In genomic region chr5:107858963-107859362, GRCm38 (mm10) we compare ENCODE assay signal across 14 mouse cellular contexts. TPM values are rescaled to one million over a fixed set of nuclear protein-coding genes. Genes with fewer than 3 reads are reported as not detected.
DNase-seq lines count a peak whose midpoint lies in the region; ATAC-seq and TF ChIP-seq lines count a peak whose summit lies in the region.
"Had no signal": no experiment of that assay in that cellular context is flagged by ENCODE, and none has a peak within 500 bp of the region (broad histone marks: within the 10 kb centered on the region; RNA-seq: fewer than 3 reads in every experiment).

No protein-coding gene starts in this region.

- H3K4me1 ChIP-seq in liver, embryonic 14.5 days (replicated peaks; ENCODE audit: control insufficient read depth in 2 of 2, insufficient read depth in 2 of 2, low read length in 1 of 2), result peaks cover 4 to 13% of the 10 kb centered on the region in 2 experiments
- peaks cover 47% of the 10 kb centered on the region for H3K4me1 ChIP-seq in liver, embryonic 12.5 days
- H3K4me1 ChIP-seq in neural tube, embryonic 15.5 days, result peaks cover 4% of the 10 kb centered on the region; the same call in 1 of the 2 replicates

- H3K36me3 ChIP-seq in liver, embryonic 14.5 days (replicated peaks; ENCODE audit: control insufficient read depth, insufficient read depth, low read depth), result peaks cover 2% of the 10 kb centered on the region
- H3K36me3 ChIP-seq in liver, embryonic 12.5 days, result peaks cover 20% of the 10 kb centered on the region
- no peaks in the 10 kb centered on the region for H3K36me3 ChIP-seq in neural tube, embryonic 15.5 days
- H3K36me3 ChIP-seq: hindbrain, embryonic 12.5 days had no signal

- no peak for TF ChIP-seq EP300 in liver, embryonic 14.5 days (IDR thresholded peaks at IDR 0.05; ENCODE audit: low read depth)

- H3K9me3 ChIP-seq in liver, embryonic 14.5 days (ENCODE audit: control insufficient read depth, low read length), result no peaks in the 10 kb centered on the region
- H3K9me3 ChIP-seq in liver, embryonic 12.5 days (replicated peaks), result no peaks in the 10 kb centered on the region
- no peaks in the 10 kb centered on the region for H3K9me3 ChIP-seq in neural tube, embryonic 15.5 days (replicated peaks)
- H3K9me3 ChIP-seq: hindbrain, embryonic 12.5 days; liver, embryonic 15.5 days had no signal

- no peak overlapping the region for H3K9ac ChIP-seq in liver, embryonic 14.5 days (replicated peaks)
- H3K9ac ChIP-seq in liver, embryonic 12.5 days, result no peak overlapping the region
- no peak overlapping the region for H3K9ac ChIP-seq in neural tube, embryonic 15.5 days (replicated peaks)
- H3K9ac ChIP-seq: hindbrain, embryonic 12.5 days; liver, embryonic 15.5 days had no signal

- H3K27ac ChIP-seq in liver, embryonic 14.5 days, result no peak overlapping the region
- no peak overlapping the region for H3K27ac ChIP-seq in liver, embryonic 12.5 days
- H3K27ac ChIP-seq in neural tube, embryonic 15.5 days (replicated peaks), result no peak overlapping the region
- H3K27ac ChIP-seq: hindbrain, embryonic 12.5 days; liver, embryonic 15.5 days had no signal

- WGBS in liver, embryonic 14.5 days (ENCODE audit: insufficient replicate concordance), result 43% methylated on average over 2 of the region's 2 CpGs
- WGBS in liver, embryonic 12.5 days (ENCODE audit: insufficient replicate concordance), result 45% methylated on average over 2 of the region's 2 CpGs
- 60% methylated on average over 2 of the region's 2 CpGs for WGBS in neural tube, embryonic 15.5 days

- no peak for DNase-seq in liver, embryonic 14.5 days (ENCODE audit: low read depth in 3 of 3, low spot score in 3 of 3)
- DNase-seq in CD4-positive, CD25-positive, alpha-beta regulatory T cell, adult 2 months (ENCODE audit: low read depth, low spot score), result peak; percentile 71
- DNase-seq in T-cell, adult 2 months (ENCODE audit: low spot score), result peak; percentile 13
- DNase-seq in naive thymus-derived CD4-positive, alpha-beta T cell, adult 2 months (ENCODE audit: low read depth), result peak; percentile 62
- DNase-seq in Muller cell, postnatal 12 days (ENCODE audit: inconsistent ontology term), result no peak
- DNase-seq: cerebellum, postnatal 14 days; gastrocnemius, postnatal 25 days; right cerebral cortex, postnatal 25 days had no signal

- no peak overlapping the region for H3K4me3 ChIP-seq in liver, embryonic 14.5 days (ENCODE audit: insufficient read depth in 1 of 2, low read depth in 2 of 2, low read length in 2 of 2)
- no peak overlapping the region for H3K4me3 ChIP-seq in liver, embryonic 12.5 days
- H3K4me3 ChIP-seq in neural tube, embryonic 15.5 days (replicated peaks), result no peak overlapping the region
- H3K4me3 ChIP-seq: erythroblast, embryonic 14.5 days; hindbrain, embryonic 12.5 days; liver, embryonic 15.5 days had no signal

- no peak overlapping the region for H3K4me2 ChIP-seq in liver, embryonic 14.5 days (ENCODE audit: low read depth)
- H3K4me2 ChIP-seq in liver, embryonic 12.5 days, result no peak overlapping the region
- H3K4me2 ChIP-seq in neural tube, embryonic 15.5 days, result no peak overlapping the region
- H3K4me2 ChIP-seq: hindbrain, embryonic 12.5 days; liver, embryonic 15.5 days had no signal

- TF ChIP-seq CTCF in liver, embryonic 14.5 days (IDR thresholded peaks at IDR 0.05; ENCODE audit: low read depth), result peak; percentile 65

- ATAC-seq in liver, embryonic 14.5 days (ENCODE audit: insufficient read depth), result no peak
- ATAC-seq in liver, embryonic 12.5 days, result no peak
- no peak for ATAC-seq in neural tube, embryonic 15.5 days (ENCODE audit: low FRiP score)

- no peaks in the 10 kb centered on the region for H3K27me3 ChIP-seq in liver, embryonic 14.5 days (ENCODE audit: control insufficient read depth, insufficient read depth, low read length)
- H3K27me3 ChIP-seq in liver, embryonic 12.5 days (replicated peaks), result no peaks in the 10 kb centered on the region
- H3K27me3 ChIP-seq in neural tube, embryonic 15.5 days (replicated peaks), result no peaks in the 10 kb centered on the region
- H3K27me3 ChIP-seq: hindbrain, embryonic 12.5 days; liver, embryonic 15.5 days had no signal

RNA-seq across cellular contexts. Expression of gene Evi5, which starts 15.9 kb away (rescaled TPM):
- polyA plus RNA-seq in liver, embryonic 14.5 days (2012; rRNA removed), result 18.1 and 22.7 TPM in 2 replicates
- 41.4 and 42.9 TPM in 2 replicates for polyA plus RNA-seq in liver, embryonic 14.5 days (2014; fragmentation: Nextera tagmentation; extraction: Ambion mirVana)
- polyA plus RNA-seq in liver, embryonic 12.5 days (2016; fragmentation: Nextera tagmentation; extraction: Ambion mirVana), result 56.5 and 58.5 TPM in 2 replicates
- polyA plus RNA-seq in neural tube, embryonic 15.5 days (2015; fragmentation: Nextera tagmentation; extraction: Ambion mirVana), result 56.0 and 59.5 TPM in 2 replicates

RNA-seq across cellular contexts. Expression of gene Ube2d2b, which starts 29.1 kb away (rescaled TPM):
- polyA plus RNA-seq in liver, embryonic 14.5 days (2012; rRNA removed), result not detected in 2 replicates
- 0.05 and 0.14 TPM in 2 replicates for polyA plus RNA-seq in liver, embryonic 14.5 days (2014; fragmentation: Nextera tagmentation; extraction: Ambion mirVana)
- polyA plus RNA-seq in liver, embryonic 12.5 days (2016; fragmentation: Nextera tagmentation; extraction: Ambion mirVana), result 0.39 and 0.45 TPM in 2 replicates
- polyA plus RNA-seq in neural tube, embryonic 15.5 days (2015; fragmentation: Nextera tagmentation; extraction: Ambion mirVana), result 0.12 and 0.24 TPM in 2 replicates
- polyA plus RNA-seq: erythroblast, embryonic 14.5 days; neural tube, embryonic 11.5 days had no signal

RNA-seq across cellular contexts. Expression of gene Rpl5, which starts 41.3 kb away (rescaled TPM):
- polyA plus RNA-seq in liver, embryonic 14.5 days (2012; rRNA removed), result 62.8 and 96.9 TPM in 2 replicates
- 27.6 and 29.1 TPM in 2 replicates for polyA plus RNA-seq in liver, embryonic 14.5 days (2014; fragmentation: Nextera tagmentation; extraction: Ambion mirVana)
- 58.8 and 59.6 TPM in 2 replicates for polyA plus RNA-seq in liver, embryonic 12.5 days (2016; fragmentation: Nextera tagmentation; extraction: Ambion mirVana)
- polyA plus RNA-seq in neural tube, embryonic 15.5 days (2015; fragmentation: Nextera tagmentation; extraction: Ambion mirVana), result 56.6 and 64.7 TPM in 2 replicates

Comparison
In these comparisons a context has a peak if more than half of its experiments do, and no peak if none do; other contexts are left out.
1. DNase-seq: peak in CD4-positive, CD25-positive, alpha-beta regulatory T cell, adult 2 months (single experiment), T-cell, adult 2 months (single experiment) and naive thymus-derived CD4-positive, alpha-beta T cell, adult 2 months (single experiment); none in liver, embryonic 14.5 days (0 of 3) and Muller cell, postnatal 12 days (single experiment).